Mouse (Mus musculus) ovary, postnatal 36 days (tissue): Measurements from ENCODE around the gene 1700061G19Rik.
"Not testable (repeated sequence)": the region's sequence is repeated elsewhere in the genome, so short reads cannot be mapped to it uniquely, and the experiment has no call there.

Experiments used
- DNase-seq: peaks from one replicate; pipeline ENCODE4 v3.0.0; 2022; ENCODE audit warnings: low spot score, mixed read lengths

The 1700061G19Rik gene

GRCm38 (mm10) chr17:56871767-56872166 lies 3.5 kb upstream of the 1700061G19Rik start:
- no peak for DNase-seq

GRCm38 (mm10) chr17:56872512-56872911 lies 2.8 kb upstream of the 1700061G19Rik start:
- no peak for DNase-seq

- no peak for DNase-seq
Measured at GRCm38 (mm10) chr17:56874237-56874636, 1.0 kb upstream of the 1700061G19Rik start, which contains the start of gene Acsbg2. Acsbg2 (minus strand) TSS chr17:56874447.

GRCm38 (mm10) chr17:56876465-56876864 lies 1.2 kb downstream of the 1700061G19Rik start:
- DNase-seq = no peak

GRCm38 (mm10) chr17:56876981-56877380 lies 1.7 kb downstream of the 1700061G19Rik start:
- DNase-seq = no peak

GRCm38 (mm10) chr17:56877426-56877825 lies 2.1 kb downstream of the 1700061G19Rik start:
- no peak for DNase-seq

GRCm38 (mm10) chr17:56883612-56884011 lies 8.3 kb downstream of the 1700061G19Rik start:
- DNase-seq = peak; percentile 50

GRCm38 (mm10) chr17:56884331-56884730 lies 9.1 kb downstream of the 1700061G19Rik start:
- no peak for DNase-seq

GRCm38 (mm10) chr17:56884809-56885208 lies 9.5 kb downstream of the 1700061G19Rik start:
- DNase-seq = no peak

- no peak for DNase-seq
Measured at GRCm38 (mm10) chr17:56888050-56888449, 12.8 kb downstream of the 1700061G19Rik start.

- no peak for DNase-seq
Measured at GRCm38 (mm10) chr17:56890018-56890417, 14.7 kb downstream of the 1700061G19Rik start.

- DNase-seq = no peak
Measured at GRCm38 (mm10) chr17:56895368-56895918, 20.2 kb downstream of the 1700061G19Rik start.

- no peak for DNase-seq
Measured at GRCm38 (mm10) chr17:56896513-56897129, 21.3 kb downstream of the 1700061G19Rik start.

- peak; percentile 70 for DNase-seq
Measured at GRCm38 (mm10) chr17:56897630-56898195, 22.4 kb downstream of the 1700061G19Rik start.

GRCm38 (mm10) chr17:56902698-56903097 lies 27.4 kb downstream of the 1700061G19Rik start:
- no peak for DNase-seq

- no peak for DNase-seq
Measured at GRCm38 (mm10) chr17:56906166-56906565, 30.9 kb downstream of the 1700061G19Rik start.

GRCm38 (mm10) chr17:56907096-56907495 lies 31.8 kb downstream of the 1700061G19Rik start:
- peak; percentile 52 for DNase-seq

GRCm38 (mm10) chr17:56907887-56908286 lies 32.6 kb downstream of the 1700061G19Rik start:
- no peak for DNase-seq

GRCm38 (mm10) chr17:56909764-56910163 lies 34.5 kb downstream of the 1700061G19Rik start:
- DNase-seq = not testable (repeated sequence)

GRCm38 (mm10) chr17:56913023-56913422 lies 37.7 kb downstream of the 1700061G19Rik start:
- no peak for DNase-seq

- no peak for DNase-seq
Measured at GRCm38 (mm10) chr17:56913444-56913843, 38.2 kb downstream of the 1700061G19Rik start.

GRCm38 (mm10) chr17:56917166-56917565 lies 41.9 kb downstream of the 1700061G19Rik start:
- DNase-seq = no peak

- DNase-seq = no peak
Measured at GRCm38 (mm10) chr17:56919725-56920124, 44.4 kb downstream of the 1700061G19Rik start.
